Mouse (Mus musculus) kidney, adult 2 months (tissue): ENCODE results near the gene Lgals1.

Source experiments
- CTCF ChIP-seq: fragments of 200-500 bp; conservative IDR thresholded peaks from 2 replicates; pipeline ENCODE4 v1.5.1; 2011; ENCODE audit warnings: low read depth, mild to moderate bottlenecking, control low read depth, low read length, moderate library complexity, mixed read lengths; ENCODE audit not compliant: insufficient read depth, insufficient read length
- POLR2A ChIP-seq: fragments of 200-500 bp; IDR thresholded peaks from one replicate; pipeline ENCODE4 v1.6.1; 2011; ENCODE audit warnings: low read depth, low read length, control low read depth

- no peak for TF ChIP-seq CTCF
- TF ChIP-seq POLR2A, result no peak
These were observed 33.6 kb downstream of the Lgals1 start for GRCm38 (mm10) chr15:78960088-78960487.
